Mouse (Mus musculus) G1E (cell line): Measurements from ENCODE around the gene Tmem251. TPM values are rescaled to one million over a fixed set of nuclear protein-coding genes. Genes with fewer than 3 reads are reported as not detected.

Experiments
- ATAC-seq: 2 replicates; pipeline ENCODE4 v1.8.0; 2016; ENCODE audit warnings: mild to moderate bottlenecking; ENCODE audit not compliant: insufficient number of reproducible peaks, poor library complexity, low FRiP score, severe bottlenecking; ENCODE audit errors: extremely low read depth
- DNase-seq: peaks from one replicate; pipeline ENCODE4 v3.0.0; 2012; ENCODE audit warnings: low spot score
- H3K27me3 ChIP-seq: 2 replicates; pipeline ENCODE4 v1.6.1; 2012; ENCODE audit warnings: mild to moderate bottlenecking, low read length, inconsistent platforms; ENCODE audit not compliant: insufficient read depth
- H3K36me3 ChIP-seq: replicated peaks from 2 replicates; pipeline ENCODE3; 2012; ENCODE audit warnings: mild to moderate bottlenecking, inconsistent platforms
- H3K4me1 ChIP-seq: 2 replicates; pipeline ENCODE4 v1.6.1; 2012; ENCODE audit warnings: low read depth, low read length, inconsistent platforms, mixed read lengths; ENCODE audit not compliant: insufficient read depth
- H3K4me3 ChIP-seq: 2 replicates; pipeline ENCODE4 v1.5.1; 2012; ENCODE audit warnings: low read depth, mild to moderate bottlenecking, inconsistent platforms, low read length, moderate library complexity, mixed read lengths
- H3K9me3 ChIP-seq: replicated peaks from 2 replicates; pipeline ENCODE4 v1.6.1; 2012; ENCODE audit warnings: inconsistent platforms
- CTCF ChIP-seq: IDR thresholded peaks from 2 replicates; pipeline ENCODE4 v1.5.1; 2012; ENCODE audit warnings: low read depth, low read length, inconsistent platforms, mixed read lengths
- GATA1 ChIP-seq: IDR thresholded peaks from 2 replicates; pipeline ENCODE4 v1.6.1; 2012; ENCODE audit warnings: borderline replicate concordance, low read length, inconsistent platforms, mixed read lengths
- GATA2 ChIP-seq: IDR thresholded peaks from 2 replicates; pipeline ENCODE4 v1.6.1; 2012; ENCODE audit warnings: low read depth, low read length, inconsistent platforms, borderline replicate concordance
- POLR2AphosphoS5 ChIP-seq: IDR thresholded peaks from 2 replicates; pipeline ENCODE4 v1.6.1; 2012; ENCODE audit warnings: low read depth, low read length, inconsistent platforms; ENCODE audit not compliant: insufficient replicate concordance
- TAL1 ChIP-seq: conservative IDR thresholded peaks from 2 replicates; pipeline ENCODE4 v1.6.1; 2012; ENCODE audit warnings: low read depth, low read length, inconsistent platforms, mixed read lengths
- polyA plus RNA-seq: library from polyadenylated mRNA; stranded (reverse); fragments of >175 nt; gene quantifications from 2 replicates; pipeline ENCODE4 v1.2.3, GENCODE M21; 2012
- total RNA-seq, 2 experiments: library from RNA; stranded (forward) in 1 of 2; stranded (reverse) in 1 of 2; fragments of 200-1000 nt in 1 of 2; fragments of >200 nt in 1 of 2; fragmentation: Nextera tagmentation in 1 of 2; gene quantifications; 2 replicates each; pipeline ENCODE4 v1.2.3; 2014 to 2017

The Tmem251 gene
- total and polyA plus RNA-seq, 3 experiments: 2.3 to 22.6 (median 5.1) TPM

GRCm38 (mm10) chr12:102748256-102748655 is 4.7 kb downstream of the Tmem251 start:
- H3K9me3 ChIP-seq: no peaks in the 10 kb centered on the region
- no peak overlapping the region for H3K4me3 ChIP-seq
- no peaks in the 10 kb centered on the region for H3K27me3 ChIP-seq
- H3K36me3 ChIP-seq: peaks cover 66% of the 10 kb centered on the region
- no peak for DNase-seq
- no peak for ATAC-seq
- TF ChIP-seq GATA1 (no peak), GATA2 (no peak), CTCF (no peak), POLR2AphosphoS5 (no peak), TAL1 (no peak)
- peaks cover 44% of the 10 kb centered on the region for H3K4me1 ChIP-seq

- no peak for DNase-seq
- H3K4me1 ChIP-seq: peaks cover 40% of the 10 kb centered on the region
- no peaks in the 10 kb centered on the region for H3K9me3 ChIP-seq
- ATAC-seq: no peak
- H3K27me3 ChIP-seq: no peaks in the 10 kb centered on the region
- H3K36me3 ChIP-seq: peaks cover 49% of the 10 kb centered on the region
- H3K4me3 ChIP-seq: peak overlapping the region; percentile 86
- TF ChIP-seq TAL1 (no peak), CTCF (peak; percentile 28; the same call in 1 of the 2 replicates)
Measured at GRCm38 (mm10) chr12:102756304-102756703, 12.7 kb downstream of the Tmem251 start.

DNA sequence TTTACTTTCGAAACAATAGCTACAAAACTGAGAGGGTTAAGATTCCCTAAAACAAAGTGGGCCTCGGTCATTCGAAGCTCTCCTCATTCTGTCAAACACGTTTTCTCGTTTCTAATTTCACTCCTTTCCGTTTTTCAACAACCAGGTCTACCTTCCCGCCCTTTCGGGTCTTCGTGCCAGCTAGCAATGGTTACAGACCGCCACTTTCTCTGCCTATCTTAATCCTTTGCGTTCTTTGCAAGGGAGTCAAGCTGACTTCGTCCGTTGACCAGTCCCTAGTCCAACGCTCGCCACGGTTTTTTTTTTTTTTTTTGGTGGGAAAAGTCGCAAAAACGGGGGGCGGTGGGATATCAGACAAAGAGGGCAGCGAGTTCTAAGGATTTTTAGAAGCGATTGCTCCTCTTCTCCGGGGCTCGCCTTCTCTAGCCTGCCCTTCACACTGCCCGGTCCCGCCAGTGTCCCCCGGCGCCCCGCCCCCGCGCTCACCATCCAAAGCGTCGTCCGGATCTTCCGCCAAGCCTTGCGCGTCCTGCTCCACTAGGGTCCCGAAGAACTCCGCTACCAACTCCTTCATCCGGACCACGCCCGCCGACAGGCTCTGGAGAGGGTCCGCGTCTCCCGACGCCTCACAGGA is 13.6 kb downstream of the Tmem251 start:
- ATAC-seq: no peak
- DNase-seq: peak; percentile 22
- H3K27me3 ChIP-seq: no peaks in the 10 kb centered on the region
- H3K36me3 ChIP-seq: peaks cover 49% of the 10 kb centered on the region
- no peaks in the 10 kb centered on the region for H3K9me3 ChIP-seq
- TF ChIP-seq TAL1: no peak
- peak overlapping the region; percentile 86 for H3K4me3 ChIP-seq
- peaks cover 40% of the 10 kb centered on the region for H3K4me1 ChIP-seq

DNA sequence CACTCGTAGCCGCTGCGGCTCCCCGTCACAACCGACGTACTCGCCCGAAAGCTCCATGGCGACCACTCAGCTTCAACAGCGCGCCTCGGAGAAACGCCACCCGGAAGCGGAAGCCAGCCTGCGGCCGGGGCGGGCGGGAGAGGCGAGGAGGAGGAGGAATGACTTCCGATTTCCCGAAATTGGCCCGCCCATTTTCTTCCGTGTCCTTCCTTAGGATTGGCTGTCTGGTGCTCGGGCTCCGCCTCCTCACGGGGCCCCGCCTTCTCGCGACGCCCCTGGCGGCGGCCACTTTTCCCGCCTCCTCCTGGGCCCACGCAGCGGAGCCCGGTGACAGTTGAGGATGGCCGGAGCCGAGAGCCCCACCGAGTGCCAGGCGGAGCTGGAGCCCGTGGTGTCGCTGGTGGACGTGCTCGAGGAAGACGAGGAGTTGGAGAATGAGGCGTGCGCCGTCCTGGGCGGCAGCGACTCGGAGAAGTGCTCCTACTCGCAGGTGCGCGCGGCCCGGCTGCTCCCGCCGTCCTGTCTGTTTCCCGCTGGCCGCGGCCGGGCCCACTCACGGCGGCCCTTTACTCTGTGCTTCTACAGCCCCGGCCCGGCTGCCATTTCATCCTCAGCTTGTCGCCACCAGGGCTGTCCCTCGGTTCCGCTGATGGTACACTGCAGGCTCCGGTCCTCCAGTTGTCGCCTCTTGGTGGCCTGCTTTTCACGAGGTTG is 14.3 kb downstream of the Tmem251 start, which contains the start of the genes Gm28051, Gon7 and Ubr7:
Gene Gm28051, minus strand, starts transcription at position 77 of the 714 bp plus-strand sequence.
Gene Gon7, minus strand, starts transcription at position 115 of the 714 bp plus-strand sequence.
Gene Ubr7, plus strand, starts transcription at position 279 of the 714 bp plus-strand sequence.
- DNase-seq (peak; percentile 96), ATAC-seq (peak; percentile 91)
- peaks cover 51% of the 10 kb centered on the region for H3K36me3 ChIP-seq
- no peaks in the 10 kb centered on the region for H3K27me3 ChIP-seq
- H3K4me3 ChIP-seq: peak within 1 kb of the TSS; percentile 86
- peaks cover 43% of the 10 kb centered on the region for H3K4me1 ChIP-seq
- no peaks in the 10 kb centered on the region for H3K9me3 ChIP-seq
- TF ChIP-seq GATA2 (no peak), CTCF (no peak), TAL1 (no peak), GATA1 (no peak), POLR2AphosphoS5 (no peak)

DNA sequence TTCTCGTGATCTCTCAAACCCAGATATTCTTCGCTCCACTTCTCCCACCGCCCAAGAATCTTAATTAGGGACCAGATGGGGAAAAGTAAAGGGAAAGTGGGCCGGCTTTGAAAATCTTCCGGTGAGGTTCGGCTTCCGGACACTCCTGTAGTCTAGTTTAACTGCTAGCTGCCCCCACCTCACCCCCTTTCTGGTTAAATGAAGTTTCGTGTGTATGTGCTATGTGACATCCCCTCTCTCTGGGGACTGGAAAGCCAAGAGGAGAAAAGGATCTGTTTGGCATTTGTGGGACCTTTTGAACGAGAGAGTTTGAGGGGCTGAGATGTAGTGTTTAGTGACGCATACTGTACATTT is 14.8 kb downstream of the Tmem251 start, which contains the start of gene Gm20604:
Gene Gm20604, minus strand, starts transcription at position 270 of the 354 bp plus-strand sequence.
- Histone ChIP-seq H3K27me3 (no peaks in the 10 kb centered on the region), H3K9me3 (no peaks in the 10 kb centered on the region), H3K4me3 (peak within 1 kb of the TSS; percentile 86), H3K4me1 (peaks cover 43% of the 10 kb centered on the region), H3K36me3 (peaks cover 53% of the 10 kb centered on the region)
- peak; percentile 20 for DNase-seq
- ATAC-seq: no peak
- no peak for TF ChIP-seq GATA1
- TF ChIP-seq GATA2: no peak
- no peak for TF ChIP-seq CTCF
- TF ChIP-seq POLR2AphosphoS5: no peak
- no peak for TF ChIP-seq TAL1

DNA sequence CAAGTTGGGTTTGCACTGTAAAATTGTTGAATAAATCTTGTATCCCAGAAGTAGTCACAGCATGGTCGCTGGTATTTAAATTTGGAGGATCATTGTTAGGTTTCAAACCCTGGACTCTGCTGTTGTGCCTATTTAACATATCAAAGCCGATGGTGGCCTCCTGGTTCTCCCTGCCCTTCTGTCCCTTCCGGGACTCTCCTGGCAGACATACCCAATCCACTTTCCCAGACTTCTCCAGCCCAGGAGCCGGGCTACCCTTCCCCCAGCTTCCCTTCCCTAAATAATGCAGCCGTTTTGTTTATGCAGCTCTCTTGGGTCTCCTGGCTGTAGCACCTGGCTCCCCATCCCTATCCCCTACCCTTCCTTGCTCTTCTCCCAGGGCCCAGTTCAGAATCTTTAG is 15.4 kb downstream of the Tmem251 start:
- H3K9me3 ChIP-seq: no peaks in the 10 kb centered on the region
- peaks cover 42% of the 10 kb centered on the region for H3K4me1 ChIP-seq
- DNase-seq (no peak), ATAC-seq (no peak)
- peaks cover 55% of the 10 kb centered on the region for H3K36me3 ChIP-seq
- H3K27me3 ChIP-seq: no peaks in the 10 kb centered on the region
- TF ChIP-seq GATA2 (no peak), POLR2AphosphoS5 (no peak), CTCF (no peak), TAL1 (no peak), GATA1 (no peak)
- peak overlapping the region; percentile 86 for H3K4me3 ChIP-seq
